Mouse (Mus musculus) inflammation-experienced regulatory T-cells, adult 16 weeks (primary cell): Measurements from ENCODE around the gene Ints3. TPM values are rescaled to one million over a fixed set of nuclear protein-coding genes. Genes with fewer than 3 reads are reported as not detected.

Experiments
- polyA plus RNA-seq: library from polyadenylated mRNA; unstranded; fragments of 100-300 nt; shearing (Covaris generic); gene quantifications from one replicate; pipeline ENCODE4 v1.2.1, GENCODE M21; 2017

Ints3 gene
- 43.9 TPM for polyA plus RNA-seq

GRCm38 (mm10) chr3:90433381-90434020 is at the start of gene Ints3:
Gene Ints3, minus strand, starts transcription at chr3:90433622.

GRCm38 (mm10) chr3:90475831-90476611 is 42.6 kb upstream of the Ints3 start, which contains the start of gene Ilf2:
Gene Ilf2, plus strand, starts transcription at chr3:90476126.

GRCm38 (mm10) chr3:90465686-90466310 is 32.4 kb upstream of the Ints3 start, which contains the start of gene Npr1:
Gene Npr1, minus strand, starts transcription at chr3:90465866.

GRCm38 (mm10) chr3:90389511-90390490 is 43.6 kb downstream of the Ints3 start, which contains the start of gene Slc27a3:
Gene Slc27a3, minus strand, starts transcription at chr3:90389938.

Other genes starting within 250 kb of the Ints3 start
- gene Rps27, start 220.0 kb downstream of the Ints3 start, polyA plus RNA-seq: 2,655 TPM
- gene Rab13, start 219.9 kb downstream of the Ints3 start, polyA plus RNA-seq: not detected
- gene Jtb, start 202.0 kb downstream of the Ints3 start, polyA plus RNA-seq: 194 TPM
- not detected for gene Creb3l4, start 190.1 kb downstream of the Ints3 start, polyA plus RNA-seq
- gene Slc39a1, start 185.4 kb downstream of the Ints3 start, polyA plus RNA-seq: 3.4 TPM
- gene Crtc2, start 179.5 kb downstream of the Ints3 start, polyA plus RNA-seq: 114 TPM
- 65.5 TPM for gene Dennd4b, start 168.4 kb downstream of the Ints3 start, polyA plus RNA-seq
- 13.3 TPM for gene Gatad2b, start 140.4 kb downstream of the Ints3 start, polyA plus RNA-seq
- gene Slc27a3, start 43.7 kb downstream of the Ints3 start, polyA plus RNA-seq: 0.24 TPM
- not detected for gene Npr1, start 32.2 kb upstream of the Ints3 start, polyA plus RNA-seq
- 116 TPM for gene Ilf2, start 42.5 kb upstream of the Ints3 start, polyA plus RNA-seq
- gene Snapin, start 57.4 kb upstream of the Ints3 start, polyA plus RNA-seq: 132 TPM
- 218 TPM for gene Chtop, start 75.9 kb upstream of the Ints3 start, polyA plus RNA-seq
- gene S100a1, start 80.8 kb upstream of the Ints3 start, polyA plus RNA-seq: 4.7 TPM
- gene S100a13, start 80.8 kb upstream of the Ints3 start, polyA plus RNA-seq: 157 TPM
- not detected for gene S100a14, start 93.2 kb upstream of the Ints3 start, polyA plus RNA-seq
- gene S100a16, start 103.6 kb upstream of the Ints3 start, polyA plus RNA-seq: 0.43 TPM
- gene S100a3, start 127.0 kb upstream of the Ints3 start, polyA plus RNA-seq: 2.4 TPM
- gene S100a2, start 156.6 kb upstream of the Ints3 start, polyA plus RNA-seq: 1.1 TPM
- gene Gm42674, start 168.3 kb upstream of the Ints3 start, polyA plus RNA-seq: not detected
- gene S100a4, start 170.1 kb upstream of the Ints3 start, polyA plus RNA-seq: 209 TPM
- gene S100a5, start 174.9 kb upstream of the Ints3 start, polyA plus RNA-seq: not detected
- 374 TPM for gene S100a6, start 179.3 kb upstream of the Ints3 start, polyA plus RNA-seq
- not detected for gene S100a7a, start 220.4 kb upstream of the Ints3 start, polyA plus RNA-seq
- gene S100a8, start 235.4 kb upstream of the Ints3 start, polyA plus RNA-seq: not detected